Mouse (Mus musculus) adrenal gland, postnatal 0 days (tissue): ENCODE data around the gene Rasgrf2. TPM values are rescaled to one million over a fixed set of nuclear protein-coding genes. Genes with fewer than 3 reads are reported as not detected.

Experiments used
- polyA plus RNA-seq: library from polyadenylated mRNA; unstranded; fragments of >200 nt; fragmentation: Nextera tagmentation; extraction: Ambion mirVana; gene quantifications from 2 replicates; pipeline ENCODE4 v1.2.1, GENCODE M21; 2015

Rasgrf2 gene
- 1.4 and 2.6 TPM in 2 replicates for polyA plus RNA-seq

GRCm38 (mm10) chr13:92131384-92132150 lies at the start of gene Rasgrf2:
Gene Rasgrf2 (minus strand): TSS chr13:92131656.

GRCm38 (mm10) chr13:91876741-91877349 lies 254.6 kb downstream of the Rasgrf2 start, which contains the start of gene Ckmt2:
Gene Ckmt2 (minus strand): TSS chr13:91876885.

Other genes starting within 250 kb of the Rasgrf2 start
- 0.47 and 0.95 TPM in 2 replicates for gene Gm20379, start 174.3 kb upstream of the Rasgrf2 start, polyA plus RNA-seq
- gene Dhfr, start 223.1 kb upstream of the Rasgrf2 start, polyA plus RNA-seq: 10.2 and 12.1 TPM in 2 replicates
- 11.1 and 20.8 TPM in 2 replicates for gene Msh3, start 223.3 kb upstream of the Rasgrf2 start, polyA plus RNA-seq